Mouse (Mus musculus): ENCODE measurements around the gene Tbc1d2b.

GRCm38 (mm10) chr9:90266059-90266458 is 4.5 kb downstream of the Tbc1d2b start:
- no peak for TF ChIP-seq CTCF (IDR thresholded peaks at IDR 0.05; ENCODE audit: borderline replicate concordance, insufficient read depth, low read length)
- TF ChIP-seq POLR2A (IDR thresholded peaks at IDR 0.05; ENCODE audit: low read depth, low read length) = no peak
